Mouse (Mus musculus) olfactory bulb, adult 2 months (tissue): ENCODE data around the gene Irak1.

ENCODE experiments used
- CTCF ChIP-seq: fragments of 200-500 bp; IDR thresholded peaks from 2 replicates; pipeline ENCODE4 v1.5.1; 2012; ENCODE audit warnings: low read depth, mild to moderate bottlenecking, low read length, moderate library complexity; ENCODE audit not compliant: insufficient read depth
- POLR2A ChIP-seq: fragments of 200-500 bp; IDR thresholded peaks from 2 replicates; pipeline ENCODE4 v1.6.1; 2012; ENCODE audit warnings: mild to moderate bottlenecking, low read depth, low read length, moderate library complexity; ENCODE audit not compliant: insufficient read depth

DNA sequence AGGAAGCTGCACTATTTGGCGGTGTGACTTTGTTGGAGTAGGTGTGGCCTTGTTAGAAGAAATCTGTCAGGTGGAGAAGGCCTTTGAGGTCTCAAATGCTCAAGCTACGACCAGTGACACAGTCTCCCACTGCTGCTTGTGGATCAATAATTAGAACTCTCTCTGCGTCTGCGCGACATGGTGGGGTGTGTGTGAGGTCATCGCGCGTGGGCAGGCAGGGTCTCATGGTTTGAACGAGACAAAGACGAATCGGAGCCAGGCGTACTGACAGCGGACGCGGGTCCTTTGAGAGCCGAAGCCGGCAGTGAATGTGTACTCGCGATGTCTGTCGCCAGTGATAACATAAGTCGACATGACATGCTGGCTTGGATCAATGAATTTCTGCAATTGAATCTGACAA, 17.3 kb downstream of the Irak1 start:
- TF ChIP-seq POLR2A (no peak), CTCF (no peak)
